Mouse (Mus musculus): ENCODE results near the gene Tcf7l2.

Tcf7l2 gene

DNA sequence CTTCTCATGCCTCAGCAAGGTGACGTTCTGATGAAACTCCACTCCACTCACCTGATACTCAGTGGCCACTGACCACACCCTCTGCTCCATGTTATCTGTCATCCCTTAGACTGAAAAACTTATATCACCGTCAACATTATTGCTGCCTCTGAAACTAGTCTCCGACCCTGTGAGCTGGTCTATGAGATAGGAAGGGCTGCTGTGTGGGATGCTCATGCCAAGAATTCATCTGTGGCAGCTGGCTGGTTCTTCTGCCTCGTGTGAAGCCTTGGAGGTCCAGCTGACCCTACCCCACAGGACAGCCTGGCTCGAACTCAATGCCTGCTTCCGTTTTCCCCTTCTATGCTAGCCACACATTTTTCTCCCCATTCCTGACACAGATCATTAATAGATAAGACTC lies 125.6 kb downstream of the Tcf7l2 start:
- DNase-seq, result no peak

- no peak for DNase-seq
Observed at GRCm38 (mm10) chr19:55867905-55868304, 126.3 kb downstream of the Tcf7l2 start.

DNA sequence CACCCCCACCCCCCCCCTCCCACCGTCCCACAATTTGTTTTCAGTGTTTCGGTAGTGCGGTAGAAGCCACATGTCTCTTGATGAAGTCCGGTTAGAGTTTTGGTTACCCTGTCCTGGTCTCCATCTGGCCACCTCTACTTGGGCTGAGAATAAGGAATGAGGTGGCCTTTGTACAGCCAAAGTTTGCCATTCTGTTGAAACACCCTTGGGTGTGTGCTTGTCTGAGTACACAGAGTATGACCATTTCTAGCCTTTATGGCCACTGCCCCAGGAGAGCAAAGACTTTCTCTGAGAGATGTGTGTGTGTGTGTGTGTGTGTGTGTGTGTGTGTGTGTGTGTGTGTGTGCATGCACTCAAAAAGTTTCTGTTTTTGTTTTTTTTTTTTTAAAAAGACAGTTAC lies 127.0 kb downstream of the Tcf7l2 start:
- DNase-seq, result no peak

DNA sequence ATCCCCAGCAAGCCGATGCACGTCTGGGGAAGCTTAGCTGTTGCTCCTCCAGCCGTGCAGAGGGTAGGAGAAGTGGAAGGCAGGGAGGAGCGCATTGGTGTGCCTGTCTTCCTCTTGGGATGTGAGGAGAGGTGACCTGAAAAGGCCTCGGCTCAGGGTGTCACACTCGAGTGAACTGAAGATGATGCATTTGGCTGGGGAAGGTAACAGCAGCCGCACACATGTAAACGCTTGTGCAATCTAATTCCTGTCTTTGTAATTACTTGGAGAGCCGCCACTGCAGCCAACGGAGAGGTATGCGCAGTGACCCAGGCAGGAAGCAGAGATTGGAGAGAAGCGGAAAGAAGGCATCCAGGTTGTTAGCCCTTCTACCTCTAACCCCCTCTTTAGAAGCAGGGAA lies 129.2 kb downstream of the Tcf7l2 start:
- peak; percentile 87 for DNase-seq

- DNase-seq, result peak; percentile 84
Observed at GRCm38 (mm10) chr19:55871496-55871895, 129.9 kb downstream of the Tcf7l2 start.

DNA sequence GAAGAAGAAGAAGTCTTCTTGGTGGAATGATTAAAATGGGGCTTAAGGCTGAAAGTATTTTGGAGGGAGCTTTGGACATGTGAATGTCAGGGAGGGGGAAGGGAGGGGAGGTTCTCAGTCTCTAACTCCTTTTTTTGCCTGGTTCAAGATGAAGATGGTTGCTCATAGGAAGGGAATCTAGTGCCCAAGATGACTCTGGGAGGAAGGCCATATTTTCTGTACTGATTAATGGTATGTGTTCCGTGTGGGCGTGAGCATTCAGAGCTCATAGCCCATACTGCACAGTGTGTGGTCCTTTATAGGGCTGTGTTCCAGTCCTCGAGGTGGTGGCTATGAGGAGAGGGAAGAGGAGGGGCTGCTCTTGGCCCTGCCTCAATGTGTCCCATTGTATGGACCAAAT lies 131.6 kb downstream of the Tcf7l2 start:
- DNase-seq, result no peak

GRCm38 (mm10) chr19:55876501-55876900 lies 134.9 kb downstream of the Tcf7l2 start:
- DNase-seq, result peak; percentile 99

GRCm38 (mm10) chr19:55877404-55877915 lies 135.8 kb downstream of the Tcf7l2 start:
- peak; percentile 96 for DNase-seq

- peak; percentile 91 for DNase-seq
Observed at GRCm38 (mm10) chr19:55880664-55881359, 139.2 kb downstream of the Tcf7l2 start.

DNA sequence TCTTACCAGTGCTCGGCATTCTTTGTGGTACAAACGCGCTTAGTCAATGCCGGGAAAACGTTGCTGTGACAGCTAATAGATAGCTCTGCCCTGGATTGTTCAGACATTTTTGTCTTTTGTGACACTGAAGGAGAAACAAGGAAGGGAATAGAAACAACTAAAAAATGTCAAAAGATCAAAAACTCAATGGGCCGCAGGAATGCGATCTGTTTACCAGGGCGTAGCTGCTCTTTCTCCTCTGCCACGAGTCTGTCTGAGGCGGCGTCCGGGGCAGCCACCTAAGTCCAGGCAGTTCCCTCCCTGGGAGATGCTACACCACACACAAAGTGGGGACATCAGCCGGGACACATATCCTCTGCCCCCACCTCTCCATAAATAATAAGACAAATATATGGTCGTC lies 144.9 kb downstream of the Tcf7l2 start:
- no peak for DNase-seq

- no peak for DNase-seq
Observed at GRCm38 (mm10) chr19:55891692-55892183, 150.1 kb downstream of the Tcf7l2 start.

GRCm38 (mm10) chr19:55893557-55893956 lies 151.9 kb downstream of the Tcf7l2 start:
- DNase-seq, result no peak

DNA sequence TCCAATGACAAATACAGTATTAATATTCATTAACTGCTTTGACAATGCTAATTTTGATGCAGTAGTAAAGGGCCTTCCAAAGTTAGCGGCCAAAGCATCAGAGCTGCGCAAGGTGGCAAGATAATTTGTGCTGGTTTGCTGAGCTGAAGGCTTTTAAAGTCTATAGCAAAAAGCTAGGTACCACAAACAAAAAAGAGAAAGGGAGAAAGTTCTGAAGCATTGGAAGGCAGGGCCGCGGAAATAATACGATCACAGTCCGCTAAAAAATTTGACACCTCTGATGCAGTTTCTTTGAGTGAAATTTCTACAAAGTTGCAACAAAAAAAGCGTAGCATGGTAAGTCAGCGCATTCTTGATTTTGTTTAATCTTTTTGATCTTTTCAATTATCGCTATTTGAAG lies 152.8 kb downstream of the Tcf7l2 start:
- no peak for DNase-seq

DNA sequence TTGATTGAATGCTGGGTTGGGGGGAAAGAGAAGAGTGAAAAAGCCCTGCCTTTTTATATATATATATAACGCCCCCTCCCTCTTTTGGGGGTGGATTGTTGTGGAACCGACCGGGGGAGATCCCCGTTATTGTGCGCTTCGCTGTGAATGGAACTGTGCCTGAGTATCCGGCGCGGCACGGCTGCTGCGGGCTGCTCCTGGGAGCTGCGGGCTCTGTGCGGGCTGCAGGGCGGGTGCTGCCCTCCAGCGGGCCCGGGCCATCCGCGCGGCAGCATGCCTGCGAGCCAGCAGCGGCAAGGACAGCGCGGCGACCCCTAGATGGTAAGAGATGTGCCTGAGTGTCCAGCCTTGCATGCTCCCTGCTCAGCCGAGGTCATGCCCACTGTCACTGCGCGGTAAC lies 153.7 kb downstream of the Tcf7l2 start:
- peak; percentile 94 for DNase-seq

DNA sequence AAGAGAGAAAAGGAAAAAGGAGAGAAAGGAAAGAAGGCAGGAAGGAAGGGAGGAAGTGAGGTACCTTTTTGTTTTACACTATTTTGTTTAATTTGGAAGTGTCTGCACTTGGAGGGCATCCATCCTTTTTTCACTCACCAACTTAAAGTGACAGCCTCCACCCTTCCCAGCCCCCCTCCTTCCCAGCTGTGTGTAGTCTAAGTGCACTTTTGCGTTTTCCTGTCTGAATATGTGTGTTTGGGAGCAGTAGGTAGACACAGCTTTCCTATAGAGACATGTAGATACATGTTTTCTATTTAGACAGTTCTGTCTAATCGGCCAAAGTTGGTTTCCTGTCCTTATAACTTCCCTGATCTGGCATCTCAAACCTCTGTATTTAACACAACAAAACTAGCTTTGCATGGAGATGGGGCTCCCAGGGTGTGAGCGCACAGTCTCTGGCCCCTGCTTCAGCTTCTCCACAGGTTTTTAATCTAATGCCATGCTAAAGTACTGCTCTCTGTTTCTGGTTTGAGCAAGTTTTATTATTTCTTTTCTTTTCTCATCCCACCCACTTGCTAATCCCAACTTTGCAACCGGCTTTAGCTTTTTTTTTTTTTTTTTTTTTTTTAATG lies 154.3 kb downstream of the Tcf7l2 start:
- no peak for DNase-seq

- DNase-seq, result no peak
Observed at GRCm38 (mm10) chr19:55896629-55897028, 155.0 kb downstream of the Tcf7l2 start.

DNA sequence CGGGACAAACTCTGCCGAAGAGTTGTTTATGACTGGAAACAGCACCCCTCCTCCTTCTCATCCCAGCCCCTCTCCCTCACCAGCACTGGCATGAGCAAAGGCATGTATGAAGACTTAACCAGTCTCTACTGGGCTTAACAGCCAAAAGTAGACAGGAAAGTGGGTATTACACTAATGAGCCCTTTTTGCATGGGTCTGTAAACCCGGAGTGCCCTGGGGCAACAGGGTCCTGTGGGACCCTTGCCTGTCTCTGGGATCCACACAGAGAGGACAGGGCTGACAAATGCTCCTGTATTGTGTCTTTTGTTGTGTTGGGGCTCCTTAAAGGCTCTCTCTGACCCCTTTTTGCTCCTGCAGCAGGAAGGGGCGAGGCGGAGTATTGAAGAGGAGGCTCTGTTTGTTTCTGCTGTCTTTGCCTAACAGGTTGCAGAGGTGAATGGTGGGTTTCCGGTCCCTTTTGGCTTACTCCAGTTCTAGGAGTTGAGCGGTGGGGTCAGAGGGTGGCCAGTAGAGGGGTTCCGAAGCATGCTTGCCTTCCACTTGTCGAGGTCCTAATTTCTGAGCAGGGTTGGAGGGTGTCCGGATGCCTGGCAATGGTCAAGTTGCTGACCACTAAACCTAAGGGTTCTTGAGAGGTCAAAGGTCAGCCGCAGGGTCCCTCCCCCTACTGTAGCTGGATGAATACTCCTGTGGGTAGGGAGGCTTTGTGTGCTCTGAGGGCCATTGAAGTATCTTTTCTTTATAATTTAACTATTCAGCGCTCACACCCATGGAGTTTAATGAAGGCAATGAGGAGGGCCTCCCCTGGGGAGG lies 161.2 kb downstream of the Tcf7l2 start:
- DNase-seq, result peak; percentile 79

DNA sequence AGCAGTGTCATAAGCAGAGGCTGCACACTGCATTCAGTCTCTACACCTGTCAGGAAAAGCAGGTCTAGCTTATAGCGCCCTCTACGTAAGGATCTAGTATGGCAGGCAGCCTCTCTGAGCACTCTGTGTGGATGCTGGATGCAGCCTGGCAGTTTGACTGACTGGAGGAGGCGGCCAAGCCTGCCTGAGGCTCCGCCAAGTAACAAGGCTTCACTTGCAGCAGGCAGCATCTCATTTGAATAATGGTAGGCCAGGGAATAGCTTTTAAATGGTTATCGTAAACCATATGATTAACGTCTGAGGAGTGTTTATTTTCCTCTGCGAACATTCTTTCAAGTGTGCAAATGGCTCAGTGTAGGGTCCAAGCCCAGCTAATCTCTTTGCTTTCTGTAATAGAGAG lies 167.4 kb downstream of the Tcf7l2 start:
- DNase-seq, result no peak

- DNase-seq, result no peak
Observed at GRCm38 (mm10) chr19:55911941-55912340, 170.3 kb downstream of the Tcf7l2 start.

DNA sequence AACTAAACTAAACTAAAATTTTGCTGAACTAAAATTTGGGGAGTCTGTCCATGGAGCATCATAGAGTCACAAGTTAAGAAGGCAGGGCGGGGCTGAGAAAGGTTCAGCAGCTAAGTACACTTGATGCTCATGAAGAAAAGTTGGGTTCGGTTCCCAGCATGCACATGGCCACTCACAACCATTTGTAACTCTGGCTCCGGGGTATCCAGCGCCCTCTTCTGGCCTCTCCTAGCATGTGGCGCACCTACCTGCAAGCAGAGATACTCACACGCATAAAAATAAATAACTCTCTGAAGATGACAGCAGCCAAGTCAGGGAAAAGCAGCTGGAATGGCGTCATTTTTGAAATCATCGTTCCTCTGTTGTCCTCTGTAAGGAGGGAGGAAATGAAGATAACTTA lies 171.2 kb downstream of the Tcf7l2 start:
- DNase-seq, result no peak

- no peak for DNase-seq
Observed at GRCm38 (mm10) chr19:55913585-55913984, 172.0 kb downstream of the Tcf7l2 start.

- DNase-seq, result no peak
Observed at GRCm38 (mm10) chr19:55914614-55915211, 173.1 kb downstream of the Tcf7l2 start.

DNA sequence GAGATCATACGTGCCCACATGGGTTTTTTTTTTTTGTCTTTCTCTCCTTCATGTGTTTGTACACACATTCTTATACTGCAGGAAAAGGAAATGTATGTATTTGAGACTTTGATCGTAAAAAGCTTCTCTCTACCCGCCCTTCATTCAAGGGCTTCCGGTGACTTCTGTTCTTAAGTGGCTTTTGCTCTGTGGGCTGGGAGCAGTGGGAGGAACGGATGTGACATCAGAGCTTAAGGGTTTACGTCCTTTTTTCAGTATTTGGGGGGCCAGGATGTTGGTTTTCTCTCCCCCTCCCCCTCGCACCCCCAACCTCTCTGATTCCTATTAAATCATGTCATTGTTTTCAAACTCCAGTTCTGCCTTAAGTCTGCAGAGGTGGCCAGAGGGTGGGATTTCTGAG lies 173.9 kb downstream of the Tcf7l2 start:
- no peak for DNase-seq

Data from heart, adult 11 months (tissue).